Mouse (Mus musculus): ENCODE measurements at regions not wholly inside any gene's neighbourhood (a gene's known extent, or its start where the extent isn't known, plus 50 kb on each side); places are given as distances from the start of the nearest gene placed in this dataset.

DNA sequence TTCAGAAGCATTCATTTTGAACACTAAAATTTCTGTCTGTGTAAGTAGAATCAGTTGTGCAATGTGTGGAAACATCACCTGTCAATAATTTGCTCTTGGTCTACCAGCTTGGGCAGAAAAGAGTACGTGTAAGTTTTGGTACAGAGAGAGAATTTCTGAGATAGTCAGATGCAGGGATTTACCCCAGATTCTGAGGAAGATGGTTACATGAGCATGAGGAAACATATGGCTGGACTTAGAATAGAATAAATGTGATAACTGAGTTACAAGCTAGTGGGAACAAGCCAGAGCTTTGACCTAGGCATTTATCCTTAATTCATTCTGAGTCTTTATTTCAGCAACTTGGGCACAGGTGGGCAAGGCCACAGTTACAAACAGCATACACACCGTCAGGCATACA is 831.8 kb downstream of the Adgrl2 start:
- TF ChIP-seq POLR2A (IDR thresholded peaks at IDR 0.05; ENCODE audit: insufficient read length, low read depth) (no peak), USF1 (IDR thresholded peaks at IDR 0.05; ENCODE audit: low read depth) (no peak), CEBPB (IDR thresholded peaks at IDR 0.05; ENCODE audit: insufficient read depth, poor library complexity, severe bottlenecking) (no peak), TCF12 (IDR thresholded peaks at IDR 0.05; ENCODE audit: insufficient read depth, poor library complexity, severe bottlenecking) (no peak), MAX (IDR thresholded peaks at IDR 0.05; ENCODE audit: low read depth) (no peak), TCF3 (IDR thresholded peaks at IDR 0.05; ENCODE audit: insufficient read length, low read depth) (no peak), SRF (IDR thresholded peaks at IDR 0.05; ENCODE audit: control insufficient read depth, insufficient read length, low read depth) (no peak)
